Mouse (Mus musculus) heart, adult 11 months (tissue): ENCODE measurements around the gene Arrdc4.
A peak's percentile ranks its signal among the peaks of the same experiment; 100 is the strongest.

Source experiments
- DNase-seq: peaks from one replicate; pipeline ENCODE4 v3.0.0; 2022

Arrdc4 gene

DNA sequence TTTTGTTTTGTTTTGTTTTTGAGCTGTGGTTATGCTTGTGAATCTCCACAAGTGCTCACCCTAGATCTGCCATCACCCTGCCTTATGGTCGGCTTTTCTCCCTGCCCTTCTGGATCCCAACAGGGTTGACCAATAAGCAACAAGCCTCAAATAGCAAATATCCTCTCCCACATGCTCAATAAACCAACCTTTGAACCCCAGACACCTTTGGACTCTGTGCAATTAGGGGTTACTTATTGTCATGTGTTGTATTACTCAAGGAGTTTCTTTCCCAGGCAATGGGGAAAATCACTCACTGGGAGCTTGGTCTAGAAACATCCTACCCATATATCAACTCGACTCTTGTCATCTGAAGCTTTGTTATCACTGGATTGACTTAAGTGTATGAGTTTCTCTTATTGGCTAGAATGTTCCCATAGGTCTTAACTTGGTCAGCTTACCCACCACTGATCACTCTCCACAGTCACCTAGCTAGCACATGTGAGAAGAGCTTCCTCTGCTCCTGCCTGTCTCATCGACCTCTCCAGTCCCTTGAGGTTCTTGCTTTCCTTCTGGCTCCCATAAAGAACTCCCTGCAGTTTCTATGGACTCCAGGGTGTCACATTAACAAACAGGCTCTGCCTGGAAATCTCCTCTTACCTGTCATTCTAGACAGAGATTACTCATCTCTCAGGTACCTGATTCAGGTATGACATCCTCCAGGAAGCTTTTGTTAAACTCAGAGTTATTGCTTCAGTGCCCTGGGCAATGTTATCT, 40.3 kb downstream of the Arrdc4 start:
- no peak for DNase-seq

DNA sequence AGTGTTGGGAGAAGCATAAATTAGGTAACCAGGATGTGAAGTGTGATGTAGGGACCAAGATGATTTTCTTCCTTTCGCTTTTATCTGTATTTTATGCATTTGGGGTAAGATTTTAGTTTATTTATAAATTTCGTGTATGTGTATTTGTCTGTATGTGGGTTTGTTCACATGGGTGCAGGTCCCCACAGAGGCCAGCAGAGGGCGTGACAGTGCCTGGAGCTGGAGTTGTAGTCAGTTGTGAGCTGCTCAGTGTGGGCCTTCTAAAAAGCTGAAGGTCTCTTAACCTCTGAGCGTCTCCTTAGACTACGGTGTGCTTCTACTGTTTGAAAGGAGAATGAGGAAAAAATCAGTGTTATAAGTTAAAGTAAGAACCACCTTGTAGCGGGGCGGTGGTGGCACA, 43.9 kb downstream of the Arrdc4 start:
- no peak for DNase-seq

DNA sequence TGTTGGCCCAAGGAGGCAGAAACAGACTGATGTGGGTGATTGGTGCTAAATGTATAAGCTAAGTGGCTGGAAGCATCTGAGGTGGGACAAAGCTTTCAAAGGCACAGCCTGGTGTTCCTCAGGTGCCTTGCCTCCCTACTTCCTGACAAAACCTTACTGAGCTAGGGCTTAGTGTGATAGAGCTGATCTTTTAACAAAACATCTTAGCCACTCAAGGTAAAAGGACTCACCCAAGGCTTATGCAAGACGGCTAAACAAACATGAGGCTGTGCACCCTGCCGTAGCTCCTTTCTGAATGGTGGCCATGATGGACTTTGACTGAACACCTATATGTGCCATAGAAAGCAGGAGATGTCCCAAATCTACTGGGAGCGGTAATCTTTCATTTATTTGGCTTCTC, 51.7 kb downstream of the Arrdc4 start:
- no peak for DNase-seq

DNA sequence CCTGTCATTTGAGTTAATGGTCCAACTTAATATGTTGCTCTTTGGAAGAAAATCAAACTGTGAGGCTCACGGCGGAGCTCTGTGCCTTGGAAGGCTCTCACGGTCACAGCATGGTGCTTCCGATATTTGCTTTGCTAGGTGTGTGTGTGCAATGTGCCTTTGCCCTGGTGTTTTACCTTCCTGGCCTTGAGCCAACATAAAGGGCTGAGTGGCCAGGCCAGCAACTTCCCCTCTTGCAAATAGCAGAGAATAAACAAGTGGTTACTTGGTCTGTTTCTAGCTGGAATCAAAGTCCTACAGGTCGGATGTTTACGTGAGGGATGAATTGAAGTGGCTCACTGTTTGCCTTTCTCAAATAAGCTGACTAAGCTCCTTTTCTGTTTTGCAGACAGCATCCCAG, 52.1 kb downstream of the Arrdc4 start:
- DNase-seq, result no peak

DNA sequence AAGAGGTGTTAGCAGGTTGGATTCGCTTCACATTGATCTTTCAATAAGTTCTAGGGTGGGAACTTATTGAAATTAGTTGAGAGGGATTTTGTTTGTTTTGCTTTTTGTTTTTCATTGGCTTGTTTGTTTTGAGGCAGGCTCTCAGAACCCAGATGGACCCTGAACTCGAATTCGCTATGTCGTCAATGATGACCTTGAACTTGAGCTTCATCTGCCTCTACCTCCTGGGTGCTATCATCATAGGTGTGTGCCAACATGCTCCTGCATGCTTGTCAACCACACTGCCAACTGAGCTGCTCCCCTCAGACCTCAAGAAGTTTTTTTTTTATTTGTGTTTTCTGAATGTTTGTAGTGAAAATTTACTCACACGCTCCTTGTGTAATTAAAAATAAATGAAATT, 52.6 kb downstream of the Arrdc4 start:
- no peak for DNase-seq

DNA sequence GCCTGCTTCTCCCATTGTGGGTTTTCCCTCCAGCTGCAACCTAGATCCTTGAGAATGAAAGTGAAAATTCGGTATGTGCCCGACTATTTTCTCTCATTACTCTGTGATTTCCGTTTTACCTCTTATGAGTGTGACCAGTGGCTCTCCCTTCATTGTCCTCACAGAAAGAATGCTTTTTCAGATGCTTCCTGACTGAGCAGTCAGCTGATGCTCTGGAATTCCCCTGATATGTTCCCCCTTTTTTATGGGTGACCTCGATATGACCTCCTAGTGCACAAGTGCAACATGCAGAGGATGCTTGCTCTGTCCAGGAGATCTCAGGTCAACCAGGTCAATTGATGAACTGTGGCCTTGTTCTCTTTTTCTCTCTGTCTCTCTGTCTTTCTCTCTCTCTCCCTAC, 56.3 kb downstream of the Arrdc4 start:
- peak; percentile 96 for DNase-seq

DNA sequence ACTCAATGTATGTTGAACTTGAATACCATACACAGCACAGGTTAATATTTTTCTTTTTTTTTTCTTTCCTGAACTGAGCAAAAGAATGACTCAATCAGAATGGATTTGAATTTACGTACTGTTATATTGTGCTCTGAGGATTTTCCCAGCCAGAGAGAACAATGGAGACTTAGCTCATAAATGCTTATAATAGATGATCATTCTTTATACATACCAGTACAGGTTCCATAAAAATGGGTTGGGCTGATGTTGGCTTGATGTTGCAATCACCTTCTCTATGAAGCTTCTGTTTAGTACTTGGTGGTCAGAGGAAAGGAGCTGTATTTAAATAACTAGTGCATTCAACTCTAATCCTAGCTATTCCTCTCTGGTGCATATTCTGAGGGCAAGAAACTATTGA, 57.6 kb downstream of the Arrdc4 start:
- DNase-seq, result no peak

DNA sequence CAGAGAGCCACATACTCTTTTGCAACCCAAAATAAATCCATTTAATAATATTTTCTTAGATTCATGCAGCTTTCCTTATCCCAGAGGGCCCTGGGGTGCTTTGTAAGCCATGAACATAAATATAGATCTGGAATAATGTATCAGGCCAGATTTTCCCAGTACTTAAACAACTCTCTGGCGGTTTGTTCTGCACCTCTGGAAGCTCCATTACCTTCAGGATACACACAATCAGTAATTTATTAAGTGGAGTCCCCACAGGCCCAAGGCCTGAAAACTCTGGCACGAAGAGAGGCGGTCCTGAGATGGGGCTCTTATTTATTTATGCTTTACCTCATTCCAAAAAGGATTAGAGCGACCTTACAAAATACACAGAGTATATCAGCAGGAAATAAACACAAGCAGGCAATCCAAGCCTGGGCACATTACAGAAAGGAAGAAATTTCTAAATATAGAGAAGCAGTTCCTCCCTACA, 61.9 kb downstream of the Arrdc4 start:
- peak; percentile 61 for DNase-seq
